Mouse (Mus musculus) cerebellum, adult (tissue): Measurements from ENCODE around the gene Gm17416.

Experiments
- ATAC-seq: cut with Nextera tagmentation; 2 replicates; pipeline ENCODE4 v1.9.2; 2017; ENCODE audit warnings: mild to moderate bottlenecking, moderate library complexity, mixed read lengths; ENCODE audit not compliant: insufficient number of reproducible peaks, low FRiP score, low TSS enrichment

Gm17416 gene

DNA sequence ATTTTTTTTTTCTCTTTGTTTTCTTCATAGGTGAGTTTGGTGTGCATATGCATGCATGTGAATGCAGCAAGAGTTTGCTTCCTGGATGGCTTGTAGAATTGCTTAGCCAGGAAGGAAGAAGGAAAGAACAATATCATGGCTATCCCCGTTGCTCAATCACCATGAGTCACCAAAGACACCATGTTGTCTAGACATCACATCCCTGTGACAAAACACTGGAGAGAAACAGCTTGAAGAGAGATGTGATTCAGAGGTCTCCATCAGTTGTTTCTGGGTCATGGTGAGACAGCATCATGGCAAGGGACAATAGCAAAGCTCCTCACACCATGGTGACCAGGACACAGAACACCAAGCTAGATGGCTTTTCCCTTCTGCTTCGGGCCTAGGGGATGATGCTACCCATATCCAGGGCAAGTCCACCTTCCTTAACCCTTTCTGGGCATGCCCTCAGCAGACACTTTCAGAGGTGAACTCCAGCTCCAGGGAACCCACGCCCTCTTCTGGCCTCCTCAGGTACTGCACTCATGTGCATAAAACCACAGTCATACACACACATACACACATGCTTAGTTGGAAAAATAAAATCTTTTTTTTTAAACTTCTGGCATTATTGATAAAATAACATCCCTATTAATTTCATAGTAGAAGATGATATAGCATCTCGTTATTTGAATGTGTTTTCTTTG, 32.3 kb downstream of the Gm17416 start:
- no peak for ATAC-seq

DNA sequence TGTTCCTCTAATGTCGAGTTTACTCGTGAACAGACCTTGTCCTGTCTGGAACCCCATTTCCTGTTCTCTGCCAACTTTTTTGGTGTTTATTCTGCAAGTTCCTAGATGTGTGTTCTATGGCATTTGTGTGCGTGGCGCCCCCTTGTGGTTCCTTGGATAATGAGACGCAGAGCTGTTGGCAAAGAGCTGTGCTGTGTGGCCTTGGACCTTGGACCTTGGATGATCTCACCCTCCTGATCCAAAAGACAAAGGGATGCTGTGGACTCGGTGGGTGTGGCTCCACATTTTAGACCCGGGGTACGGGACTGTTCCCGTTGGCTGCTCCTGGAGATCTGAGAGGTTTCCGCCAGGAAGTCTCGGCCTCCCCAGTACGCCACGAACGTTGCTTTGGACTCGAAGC, 34.9 kb downstream of the Gm17416 start, which contains the start of gene Defb36:
TSS of gene Defb36 (plus strand) at position 271 of the 400 bp plus-strand sequence.
- ATAC-seq: no peak

DNA sequence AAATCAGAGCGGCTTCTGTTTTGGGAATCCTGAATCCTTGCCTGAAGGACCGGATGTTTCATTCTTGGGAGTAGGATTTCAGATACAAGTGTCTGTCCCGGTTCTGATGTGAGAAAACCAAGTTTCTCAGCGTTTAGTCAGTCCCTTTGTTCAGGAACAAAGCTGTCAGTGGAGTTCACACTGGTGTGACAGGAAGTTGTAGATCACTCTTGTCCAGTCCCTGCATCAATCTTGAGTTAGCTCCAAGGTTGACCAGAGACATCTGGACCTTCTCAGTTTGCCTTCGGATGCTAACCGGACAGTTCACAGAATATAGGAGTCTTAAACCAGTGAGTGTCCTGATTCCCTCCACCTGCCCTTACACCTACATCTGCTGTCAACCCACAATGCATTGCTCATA, 38.6 kb downstream of the Gm17416 start:
- ATAC-seq: no peak

GRCm38 (mm10) chr2:152608719-152609118, 39.6 kb downstream of the Gm17416 start:
- ATAC-seq: no peak

- no peak for ATAC-seq
Observed at GRCm38 (mm10) chr2:152612193-152612592, 43.1 kb downstream of the Gm17416 start.

DNA sequence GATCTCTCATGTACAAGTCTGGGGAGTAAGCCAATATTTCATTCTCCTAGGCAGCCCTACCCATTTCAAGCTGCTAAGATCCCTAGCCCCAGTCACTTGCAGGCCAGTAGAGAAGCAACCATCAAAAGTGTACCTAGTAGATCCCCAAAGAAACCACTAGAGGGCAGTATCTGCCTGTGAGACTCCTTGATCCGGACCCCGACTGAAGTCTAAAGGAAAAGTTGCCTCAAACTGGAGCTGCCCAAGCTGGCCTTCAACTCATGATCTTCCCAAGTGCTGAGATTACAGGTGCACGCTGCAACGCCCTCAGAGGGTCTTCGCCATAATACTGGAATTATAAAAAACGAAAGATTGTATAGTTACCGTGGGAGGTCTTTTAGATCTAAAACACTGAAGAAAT, 46.4 kb downstream of the Gm17416 start:
- ATAC-seq: peak; percentile 72

DNA sequence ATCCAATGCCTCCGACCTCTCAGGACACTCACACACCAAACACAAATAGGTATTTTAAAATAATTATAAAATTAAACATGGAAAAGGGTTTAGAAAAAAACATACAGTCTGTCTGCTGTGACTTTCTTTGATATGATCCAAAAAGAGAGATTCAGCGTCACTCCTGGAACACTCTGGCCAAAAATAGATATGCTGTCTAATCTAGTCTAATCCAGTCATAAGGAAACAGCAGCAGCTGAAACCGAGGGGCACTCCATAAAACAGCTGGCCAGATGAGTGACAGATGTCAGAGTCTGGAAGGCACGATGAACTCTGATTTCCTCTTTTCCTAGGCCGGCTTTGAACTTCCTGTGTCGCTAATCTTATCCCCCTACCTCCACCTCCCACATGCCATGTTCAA, 47.3 kb downstream of the Gm17416 start:
- no peak for ATAC-seq

DNA sequence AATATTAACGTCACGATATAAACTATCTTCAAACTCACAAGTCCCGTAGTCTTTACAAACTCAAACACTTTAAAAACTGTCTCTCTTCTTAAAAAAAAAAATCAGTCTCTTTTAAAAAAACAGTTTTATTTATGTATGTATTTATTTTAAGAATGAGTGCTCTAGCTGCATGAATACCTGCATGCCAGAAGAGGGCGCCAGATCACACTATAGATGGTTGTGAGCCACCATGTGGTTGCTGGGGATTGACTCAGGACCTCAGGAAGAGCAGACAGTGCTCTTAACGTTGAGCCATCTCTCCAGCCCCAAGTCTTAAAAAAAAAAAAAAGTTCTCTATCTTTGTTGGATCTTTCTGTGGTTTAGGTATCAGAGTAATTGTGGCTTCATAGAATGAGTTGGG, 48.2 kb downstream of the Gm17416 start:
- no peak for ATAC-seq
